Mouse (Mus musculus) liver, postnatal 0 days (tissue): ENCODE results near the gene Anapc11.

ENCODE experiments used
- CTCF ChIP-seq: sonication (generic); IDR thresholded peaks from 2 replicates; pipeline ENCODE4 v1.5.1; 2016; ENCODE audit warnings: antibody characterized with exemption, low read depth
- EP300 ChIP-seq: IDR thresholded peaks from 2 replicates; pipeline ENCODE4 v1.6.1; 2016; ENCODE audit warnings: antibody characterized with exemption, low read depth, mild to moderate bottlenecking

DNA sequence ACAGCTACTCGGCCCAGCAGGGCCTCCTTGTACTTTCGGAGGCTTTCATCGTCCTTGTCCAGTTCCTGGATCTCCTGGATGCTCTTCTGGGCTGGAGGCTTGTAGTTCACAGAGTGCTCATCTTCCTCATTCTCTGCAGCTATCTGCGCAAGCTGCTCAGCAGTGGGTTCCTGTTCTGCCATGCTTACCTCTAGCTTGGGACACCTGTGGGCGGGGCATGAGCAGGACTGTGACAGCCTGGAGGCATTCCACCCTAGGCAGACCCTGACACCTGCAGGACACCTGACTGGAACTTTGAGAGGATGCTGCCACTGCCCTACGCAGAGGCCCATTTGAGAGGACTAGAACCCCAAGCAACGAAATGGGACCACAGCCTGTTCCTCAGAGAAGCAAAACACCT, 18.0 kb upstream of the Anapc11 start:
- TF ChIP-seq CTCF (no peak; the same call in 1 of the 2 replicates), EP300 (no peak)
